Mouse (Mus musculus) neural tube, embryonic 15.5 days (tissue): ENCODE results near the gene Ubp1. TPM values are rescaled to one million over a fixed set of nuclear protein-coding genes. Genes with fewer than 3 reads are reported as not detected.

Experiments
- ATAC-seq: fragments of 200-750 bp; cut with Nextera tagmentation; 2 replicates; pipeline ENCODE4 v1.8.0; 2017; ENCODE audit warnings: mild to moderate bottlenecking, moderate TSS enrichment, moderate library complexity; ENCODE audit not compliant: low FRiP score
- H3K27ac ChIP-seq: fragments of 300-500 bp; sonication (generic); replicated peaks from 2 replicates; pipeline ENCODE4 v1.5.1; 2015; ENCODE audit warnings: mild to moderate bottlenecking, inconsistent platforms
- H3K27me3 ChIP-seq: fragments of 300-500 bp; sonication (generic); replicated peaks from 2 replicates; pipeline ENCODE4 v1.6.1; 2015; ENCODE audit warnings: inconsistent platforms
- H3K36me3 ChIP-seq: fragments of 300-500 bp; sonication (generic); 2 replicates; pipeline ENCODE4 v1.6.1; 2015; ENCODE audit warnings: inconsistent platforms
- H3K4me1 ChIP-seq: fragments of 300-500 bp; sonication (generic); 2 replicates; pipeline ENCODE4 v1.6.1; 2015; ENCODE audit warnings: inconsistent platforms
- H3K4me2 ChIP-seq: fragments of 300-500 bp; sonication (generic); 2 replicates; pipeline ENCODE4 v1.6.1; 2015; ENCODE audit warnings: inconsistent platforms, mild to moderate bottlenecking, moderate library complexity
- H3K4me3 ChIP-seq: fragments of 300-500 bp; sonication (generic); replicated peaks from 2 replicates; pipeline ENCODE4 v1.5.1; 2015; ENCODE audit warnings: mild to moderate bottlenecking, inconsistent platforms
- H3K9ac ChIP-seq: fragments of 300-500 bp; sonication (generic); replicated peaks from 2 replicates; pipeline ENCODE4 v1.6.1; 2015; ENCODE audit warnings: mild to moderate bottlenecking, inconsistent platforms
- H3K9me3 ChIP-seq: fragments of 300-500 bp; sonication (generic); replicated peaks from 2 replicates; pipeline ENCODE4 v1.6.1; 2016; ENCODE audit warnings: inconsistent platforms
- WGBS: fragments of 180-500 bp; shearing (Covaris S2); methylation state at CpG from one replicate; pipeline ENCODE4 v1.1.7; 2015; ENCODE audit warnings: mixed read lengths; 5-methylcytosine and 5-hydroxymethylcytosine counted together
- polyA plus RNA-seq: library from polyadenylated mRNA; unstranded; fragments of >200 nt; fragmentation: Nextera tagmentation; extraction: Ambion mirVana; gene quantifications from 2 replicates; pipeline ENCODE4 v1.2.1, GENCODE M21; 2015

Gene Ubp1
- polyA plus RNA-seq, 1 experiment from 2014 or later = 28.3 TPM

- ATAC-seq = no peak
- H3K36me3 ChIP-seq = peaks cover 20% of the 10 kb centered on the region; the same call in 1 of the 2 replicates
- WGBS = 88% methylated on average over 13 of the region's 13 CpGs
Measured at GRCm38 (mm10) chr9:113984946-113985620, 54.3 kb downstream of the Ubp1 start.

GRCm38 (mm10) chr9:113990547-113991248 lies 60.0 kb downstream of the Ubp1 start:
- Histone ChIP-seq H3K9ac (no peak overlapping the region), H3K9me3 (no peaks in the 10 kb centered on the region), H3K4me1 (0 out of 2 replicates have a peak, but pooled peaks cover 5% of the 10 kb centered on the region), H3K4me3 (0 out of 2 replicates have a peak overlapping the region, but pooled peaks have one; percentile 10), H3K27me3 (no peaks in the 10 kb centered on the region), H3K27ac (no peak overlapping the region), H3K36me3 (peaks cover 5% of the 10 kb centered on the region; the same call in 1 of the 2 replicates), H3K4me2 (peak overlapping the region; percentile 44)
- ATAC-seq = peak; percentile 70
- WGBS = 19% methylated on average over 18 of the region's 18 CpGs

More at GRCm38 (mm10) chr9:113984946-113985620, 54.3 kb downstream of the Ubp1 start:
- Histone ChIP-seq H3K4me3 (no peak overlapping the region), H3K4me2 (no peak overlapping the region), H3K9me3 (no peaks in the 10 kb centered on the region), H3K9ac (no peak overlapping the region), H3K27me3 (no peaks in the 10 kb centered on the region), H3K4me1 (peaks cover 17% of the 10 kb centered on the region), H3K27ac (no peak overlapping the region)

GRCm38 (mm10) chr9:113992810-113993209 lies 62.1 kb downstream of the Ubp1 start:
- H3K4me3 ChIP-seq = no peak overlapping the region

GRCm38 (mm10) chr9:113998311-113998710 lies 67.6 kb downstream of the Ubp1 start:
- peaks cover 31% of the 10 kb centered on the region for H3K36me3 ChIP-seq
- no peaks in the 10 kb centered on the region for H3K27me3 ChIP-seq
- H3K4me1 ChIP-seq = no peaks in the 10 kb centered on the region
- H3K4me3 ChIP-seq = no peak overlapping the region
- ATAC-seq = no peak
- H3K4me2 ChIP-seq = no peak overlapping the region
- no peak overlapping the region for H3K27ac ChIP-seq
- 59% methylated on average over 2 of the region's 2 CpGs for WGBS
- H3K9me3 ChIP-seq = no peaks in the 10 kb centered on the region
- H3K9ac ChIP-seq = no peak overlapping the region

More at GRCm38 (mm10) chr9:113992810-113993209, 62.1 kb downstream of the Ubp1 start:
- Histone ChIP-seq H3K9ac (no peak overlapping the region), H3K27ac (no peak overlapping the region), H3K36me3 (no peaks in the 10 kb centered on the region), H3K4me2 (no peak overlapping the region), H3K9me3 (no peaks in the 10 kb centered on the region), H3K4me1 (0 out of 2 replicates have a peak, but pooled peaks cover 5% of the 10 kb centered on the region), H3K27me3 (no peaks in the 10 kb centered on the region)
- no peak for ATAC-seq
- 95% methylated on average over 7 of the region's 7 CpGs for WGBS

- no peak for ATAC-seq
- no peaks in the 10 kb centered on the region for H3K4me1 ChIP-seq
- H3K36me3 ChIP-seq = peaks cover 11% of the 10 kb centered on the region
- no peak overlapping the region for H3K9ac ChIP-seq
- H3K27me3 ChIP-seq = no peaks in the 10 kb centered on the region
- 76% methylated on average over 9 of the region's 9 CpGs for WGBS
- no peaks in the 10 kb centered on the region for H3K9me3 ChIP-seq
- no peak overlapping the region for H3K4me3 ChIP-seq
- no peak overlapping the region for H3K4me2 ChIP-seq
- no peak overlapping the region for H3K27ac ChIP-seq
Measured at GRCm38 (mm10) chr9:114006801-114007200, 76.1 kb downstream of the Ubp1 start.

GRCm38 (mm10) chr9:114007850-114008350 lies 77.2 kb downstream of the Ubp1 start:
- Histone ChIP-seq H3K4me2 (no peak overlapping the region), H3K27me3 (no peaks in the 10 kb centered on the region), H3K4me1 (no peaks in the 10 kb centered on the region), H3K36me3 (peaks cover 9% of the 10 kb centered on the region), H3K9me3 (no peaks in the 10 kb centered on the region), H3K9ac (no peak overlapping the region), H3K27ac (no peak overlapping the region), H3K4me3 (no peak overlapping the region)
- ATAC-seq = no peak
- 91% methylated on average over 9 of the region's 9 CpGs for WGBS

GRCm38 (mm10) chr9:114009526-114009925 lies 78.8 kb downstream of the Ubp1 start:
- Histone ChIP-seq H3K9me3 (no peaks in the 10 kb centered on the region), H3K4me1 (no peaks in the 10 kb centered on the region), H3K9ac (no peak overlapping the region), H3K27ac (no peak overlapping the region), H3K36me3 (0 out of 2 replicates have a peak, but pooled peaks cover 4% of the 10 kb centered on the region), H3K4me3 (no peak overlapping the region), H3K27me3 (no peaks in the 10 kb centered on the region), H3K4me2 (no peak overlapping the region)
- 36% methylated on average over 5 of the region's 5 CpGs for WGBS
- no peak for ATAC-seq

- Histone ChIP-seq H3K4me3 (no peak overlapping the region), H3K36me3 (0 out of 2 replicates have a peak, but pooled peaks cover 4% of the 10 kb centered on the region), H3K27me3 (no peaks in the 10 kb centered on the region), H3K4me1 (no peaks in the 10 kb centered on the region), H3K9ac (no peak overlapping the region), H3K27ac (no peak overlapping the region), H3K4me2 (no peak overlapping the region), H3K9me3 (no peaks in the 10 kb centered on the region)
- 71% methylated on average over 18 of the region's 18 CpGs for WGBS
- no peak for ATAC-seq
Measured at GRCm38 (mm10) chr9:114011203-114011602, 80.5 kb downstream of the Ubp1 start.

GRCm38 (mm10) chr9:114014034-114014433 lies 83.3 kb downstream of the Ubp1 start:
- Histone ChIP-seq H3K27ac (no peak overlapping the region), H3K9me3 (no peaks in the 10 kb centered on the region), H3K36me3 (0 out of 2 replicates have a peak, but pooled peaks cover 4% of the 10 kb centered on the region), H3K4me2 (no peak overlapping the region), H3K9ac (no peak overlapping the region), H3K4me3 (no peak overlapping the region), H3K4me1 (no peaks in the 10 kb centered on the region), H3K27me3 (no peaks in the 10 kb centered on the region)
- WGBS = 92% methylated on average over 1 of the region's 1 CpGs
- no peak for ATAC-seq

- Histone ChIP-seq H3K27ac (no peak overlapping the region), H3K9ac (no peak overlapping the region), H3K4me3 (no peak overlapping the region), H3K9me3 (no peaks in the 10 kb centered on the region), H3K4me2 (no peak overlapping the region), H3K27me3 (no peaks in the 10 kb centered on the region), H3K4me1 (no peaks in the 10 kb centered on the region), H3K36me3 (0 out of 2 replicates have a peak, but pooled peaks cover 4% of the 10 kb centered on the region)
- WGBS = 88% methylated on average over 4 of the region's 4 CpGs
- ATAC-seq = no peak
Measured at GRCm38 (mm10) chr9:114015724-114016123, 85.0 kb downstream of the Ubp1 start.

- Histone ChIP-seq H3K4me2 (no peak overlapping the region), H3K27me3 (no peaks in the 10 kb centered on the region), H3K9me3 (no peaks in the 10 kb centered on the region), H3K36me3 (0 out of 2 replicates have a peak, but pooled peaks cover 4% of the 10 kb centered on the region), H3K4me1 (no peaks in the 10 kb centered on the region), H3K27ac (no peak overlapping the region), H3K4me3 (no peak overlapping the region), H3K9ac (no peak overlapping the region)
- 89% methylated on average over 4 of the region's 4 CpGs for WGBS
- no peak for ATAC-seq
Measured at GRCm38 (mm10) chr9:114016402-114016801, 85.7 kb downstream of the Ubp1 start.
